Mouse (Mus musculus): ENCODE data around the gene Dop1b.

- TF ChIP-seq CTCF (IDR thresholded peaks at IDR 0.05; ENCODE audit: low read depth) (no peak), EP300 (IDR thresholded peaks at IDR 0.05; ENCODE audit: low read depth) (no peak)
Observed at GRCm38 (mm10) chr16:93728676-93729075, 17.0 kb downstream of the Dop1b start.

All from liver, embryonic 14.5 days (tissue).